Mouse (Mus musculus) myocyte (in vitro differentiated cells): Measurements from ENCODE around the gene 1700001P01Rik.

Experiments
- E2F4 ChIP-seq: IDR thresholded peaks from one replicate; pipeline ENCODE4 v1.6.1; 2011; ENCODE audit warnings: mild to moderate bottlenecking, control low read depth, moderate library complexity; ENCODE audit not compliant: insufficient read depth
- MAX ChIP-seq: IDR thresholded peaks from one replicate; pipeline ENCODE4 v1.6.1; 2011; ENCODE audit warnings: low read depth, mild to moderate bottlenecking, control low read depth
- POLR2A ChIP-seq: IDR thresholded peaks from one replicate; pipeline ENCODE4 v1.6.1; 2011; ENCODE audit warnings: low read depth, mild to moderate bottlenecking, control low read depth, moderate library complexity; ENCODE audit not compliant: insufficient read length
- POLR2AphosphoS2 ChIP-seq: IDR thresholded peaks from one replicate; pipeline ENCODE4 v1.6.1; 2011; ENCODE audit warnings: low read depth, control low read depth; ENCODE audit not compliant: insufficient read length
- REST ChIP-seq: IDR thresholded peaks from one replicate; pipeline ENCODE4 v1.6.1; 2011; ENCODE audit warnings: mild to moderate bottlenecking, control low read depth, moderate library complexity; ENCODE audit not compliant: insufficient read depth, insufficient read length
- TCF12 ChIP-seq: IDR thresholded peaks from one replicate; pipeline ENCODE4 v1.6.1; 2011; ENCODE audit warnings: mild to moderate bottlenecking, control low read depth; ENCODE audit not compliant: poor library complexity, insufficient read depth, severe bottlenecking
- TCF3 ChIP-seq: IDR thresholded peaks from one replicate; pipeline ENCODE4 v1.6.1; 2011; ENCODE audit warnings: low read depth, control low read depth; ENCODE audit not compliant: insufficient read length
- USF1 ChIP-seq: IDR thresholded peaks from one replicate; pipeline ENCODE4 v1.6.1; 2011; ENCODE audit warnings: low read depth, mild to moderate bottlenecking, control low read depth, moderate library complexity

DNA sequence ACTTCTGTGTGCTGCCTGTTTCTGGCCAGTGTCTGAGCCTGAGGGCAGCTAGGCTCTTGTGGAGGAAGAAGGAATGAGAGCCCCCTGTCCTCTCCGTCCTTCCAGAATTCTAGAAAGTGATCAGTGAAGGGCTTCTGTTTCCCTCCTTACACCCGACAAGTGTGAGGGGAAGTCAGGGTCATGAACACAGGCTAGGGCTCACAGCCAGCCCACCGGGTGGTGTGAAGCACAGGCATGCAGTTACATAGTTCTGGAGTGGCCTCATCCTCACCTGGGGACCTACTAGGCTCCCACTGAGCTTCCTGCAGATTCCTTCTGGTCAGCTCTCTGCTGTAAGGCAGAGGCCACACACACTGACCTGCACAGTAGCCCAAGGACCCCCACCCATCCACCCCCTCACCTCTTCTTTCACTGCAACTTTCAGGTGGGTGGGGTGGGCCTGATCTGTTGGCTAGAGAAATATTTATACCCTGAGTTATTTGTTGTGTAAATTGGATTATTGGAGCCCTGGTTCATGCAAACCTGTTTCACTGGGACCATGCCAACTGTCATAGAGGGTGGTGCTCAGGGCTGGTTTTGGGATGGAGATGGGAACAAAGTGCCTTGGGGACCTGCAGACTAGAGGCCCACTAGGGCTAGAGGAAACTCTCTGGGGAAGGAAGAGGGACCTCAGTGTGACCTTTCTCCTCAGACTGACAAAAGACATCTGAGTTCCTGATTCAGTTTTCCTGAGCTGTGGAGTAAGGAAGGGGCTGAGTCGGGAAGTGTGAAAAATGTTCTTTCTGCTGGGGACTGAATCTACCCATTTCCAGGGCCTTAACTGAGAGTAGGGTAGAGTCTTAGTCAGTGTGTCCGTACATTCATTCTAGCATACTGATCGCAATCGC lies 33.8 kb upstream of the 1700001P01Rik start:
- TF ChIP-seq REST: no peak
- no peak for TF ChIP-seq MAX
- no peak for TF ChIP-seq POLR2AphosphoS2
- TF ChIP-seq POLR2A: no peak
- TF ChIP-seq TCF12: no peak
- TF ChIP-seq TCF3: no peak
- no peak for TF ChIP-seq USF1
- TF ChIP-seq E2F4: no peak
